Mouse (Mus musculus) mouse trophoblast stem cell (cell line): Measurements from ENCODE around the gene Rbfox3.

Experiments
- in situ Hi-C, 2 experiments: fragments of 300-500 bp; cut with MseI, MboI; formaldehyde crosslinking; loops; 2 replicates in 1 of 2; 3 replicates in 1 of 2; pipeline ENCODE4 v1.15.1; 2025

The Rbfox3 gene

GRCm38 (mm10) chr11:118607927-118608326, 303.5 kb downstream of the Rbfox3 start:
- in situ Hi-C loops = no loop called here

- in situ Hi-C loops = no loop called here
Measured at GRCm38 (mm10) chr11:118605570-118605969, 305.8 kb downstream of the Rbfox3 start.

- in situ Hi-C loops = no loop called here
Measured at GRCm38 (mm10) chr11:118604206-118604605, 307.2 kb downstream of the Rbfox3 start.

DNA sequence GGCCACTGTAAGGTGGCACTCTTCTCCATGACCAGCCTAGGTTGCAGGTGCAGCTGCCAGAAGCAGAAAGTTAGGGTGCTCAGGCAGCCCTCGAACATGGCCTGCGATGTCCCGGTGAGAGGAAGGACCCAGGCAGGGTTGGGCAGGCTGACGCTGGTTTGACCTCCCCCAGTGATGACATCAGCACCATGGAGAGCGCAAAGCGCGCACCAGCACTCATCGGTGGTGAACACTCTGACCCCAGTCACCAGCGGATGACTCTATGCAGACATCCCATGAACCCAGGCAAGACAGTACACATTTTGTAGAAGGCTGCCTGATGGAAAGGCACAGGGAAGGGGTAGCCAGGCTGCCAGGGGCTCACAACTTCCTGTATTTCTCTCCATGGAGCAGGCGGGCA, 308.3 kb downstream of the Rbfox3 start:
- in situ Hi-C loops = no loop called here

GRCm38 (mm10) chr11:118601484-118601883, 309.9 kb downstream of the Rbfox3 start:
- in situ Hi-C loops = no loop called here

DNA sequence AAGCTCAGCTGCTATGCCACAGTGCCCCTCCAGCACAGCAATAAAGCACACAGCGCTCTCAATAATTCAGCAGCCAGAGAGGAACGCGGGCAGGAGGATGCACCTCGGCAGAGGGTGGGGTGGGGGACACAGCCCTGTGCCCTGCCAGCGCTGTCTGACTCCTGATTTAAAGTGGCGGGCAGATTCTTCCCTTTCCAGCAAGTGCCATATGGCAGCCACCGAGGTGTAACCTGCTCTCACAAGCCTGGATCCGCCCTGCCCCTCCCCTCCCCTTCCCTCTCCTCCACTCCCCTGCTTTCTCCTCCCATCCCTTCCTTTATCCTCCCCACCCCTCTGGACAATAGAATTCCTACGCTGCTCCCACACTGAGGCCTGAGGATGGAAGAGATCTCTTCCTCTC, 311.2 kb downstream of the Rbfox3 start:
- in situ Hi-C loops = no loop called here

- in situ Hi-C loops = no loop called here
Measured at GRCm38 (mm10) chr11:118598726-118599125, 312.7 kb downstream of the Rbfox3 start.

GRCm38 (mm10) chr11:118584826-118585225, 326.6 kb downstream of the Rbfox3 start:
- in situ Hi-C loops = no loop called here

- in situ Hi-C loops = no loop called here
Measured at GRCm38 (mm10) chr11:118583989-118584388, 327.4 kb downstream of the Rbfox3 start.

- in situ Hi-C loops = no loop called here
Measured at GRCm38 (mm10) chr11:118583573-118583972, 327.8 kb downstream of the Rbfox3 start.

GRCm38 (mm10) chr11:118581019-118581418, 330.4 kb downstream of the Rbfox3 start:
- in situ Hi-C loops = no loop called here

DNA sequence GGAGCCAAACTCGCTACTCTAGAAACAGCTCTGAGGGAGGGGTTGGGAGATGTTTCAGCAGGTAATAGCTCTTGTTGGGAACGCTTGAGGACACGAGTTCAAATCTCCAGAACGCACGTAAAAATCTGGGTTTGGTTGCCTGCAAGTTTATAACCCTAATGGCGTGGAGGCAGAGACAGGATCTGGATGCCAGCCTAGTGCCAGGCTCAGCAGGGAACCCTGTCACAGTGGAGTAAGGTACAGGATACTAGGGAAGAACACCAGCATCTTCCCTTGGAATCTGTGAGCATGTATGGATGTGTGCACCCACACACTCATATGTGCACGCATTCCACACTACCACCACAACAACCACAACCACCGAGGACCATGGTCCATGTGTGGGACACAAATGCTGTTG, 331.8 kb downstream of the Rbfox3 start:
- in situ Hi-C loops = no loop called here

DNA sequence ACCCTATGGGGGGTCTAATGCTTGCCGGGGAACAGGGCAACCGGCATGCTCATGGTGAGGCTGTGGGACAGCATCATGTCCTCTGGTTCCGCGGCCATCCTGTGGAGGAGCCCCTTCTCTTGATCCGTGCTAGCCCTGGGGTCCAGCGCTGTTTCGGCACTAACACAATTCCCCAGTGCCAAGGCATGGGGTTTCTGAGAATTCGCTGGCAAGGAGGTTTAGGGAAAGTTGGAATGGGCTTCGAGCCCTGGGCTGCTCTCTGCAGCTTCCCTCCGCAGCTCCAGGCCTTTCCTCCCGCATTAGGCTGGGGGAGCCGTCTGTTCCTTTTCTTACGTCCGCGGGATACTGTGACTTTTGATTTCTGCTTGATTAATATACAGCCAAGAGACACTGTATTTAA, 334.1 kb downstream of the Rbfox3 start:
- in situ Hi-C loops = no loop called here

GRCm38 (mm10) chr11:118576611-118577010, 334.8 kb downstream of the Rbfox3 start:
- in situ Hi-C loops = no loop called here

DNA sequence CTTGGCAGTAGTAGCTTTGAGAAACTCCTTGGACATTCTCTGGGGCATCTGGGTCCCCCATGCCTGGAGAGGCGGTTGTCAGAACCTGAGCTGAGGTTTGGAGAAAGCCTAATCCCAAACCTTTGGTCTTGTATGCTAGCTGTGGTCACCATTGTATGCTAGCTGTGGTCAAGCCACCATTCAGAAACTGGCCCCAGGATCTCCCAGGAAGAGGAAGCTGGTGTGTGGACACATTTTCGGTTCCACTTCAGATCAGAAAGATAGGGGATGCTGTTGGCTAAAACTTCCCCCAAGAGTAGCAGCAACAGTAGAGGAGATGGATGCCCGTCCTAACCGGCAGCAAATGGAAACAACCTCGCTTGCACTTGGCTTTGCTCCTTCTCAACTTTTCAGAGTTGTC, 337.0 kb downstream of the Rbfox3 start:
- in situ Hi-C loops = loop anchor here in 1 of 2 experiments (5.0 kb wide), 1 partner anchor 168 kb away; no protein-coding TSS in a partner anchor

GRCm38 (mm10) chr11:118573569-118573968, 337.8 kb downstream of the Rbfox3 start:
- in situ Hi-C loops = loop anchor here in 1 of 2 experiments (5.0 kb wide), 1 partner anchor 169 kb away; no protein-coding TSS in a partner anchor

- in situ Hi-C loops = loop anchor here in 1 of 2 experiments (5.0 kb wide), 1 partner anchor 169 kb away; no protein-coding TSS in a partner anchor
Measured at GRCm38 (mm10) chr11:118573000-118573399, 338.4 kb downstream of the Rbfox3 start.

DNA sequence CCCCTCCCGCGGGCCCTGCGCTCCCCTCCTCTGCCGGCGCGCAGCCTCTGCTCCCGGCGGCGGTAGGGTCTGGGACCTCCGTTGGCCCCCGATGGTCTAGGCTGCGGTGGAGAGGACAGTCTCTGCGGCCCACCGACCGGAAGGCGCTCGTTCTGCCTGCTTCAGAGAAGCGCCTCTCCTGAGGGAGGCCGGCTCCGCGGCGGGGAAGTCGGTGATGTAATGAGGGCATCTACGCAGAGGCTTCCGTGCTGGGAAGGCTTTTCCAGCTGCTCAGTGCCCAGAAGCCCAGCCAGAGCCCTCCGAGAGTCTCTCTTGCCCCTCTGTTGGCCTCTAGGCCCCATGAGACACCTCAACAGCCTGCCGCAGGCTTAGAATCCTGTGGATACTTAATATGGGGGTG, 341.2 kb downstream of the Rbfox3 start:
- in situ Hi-C loops = loop anchor here in 1 of 2 experiments (5.0 kb wide), 1 partner anchor 172 kb away; no protein-coding TSS in a partner anchor

- in situ Hi-C loops = loop anchor here in 1 of 2 experiments (5.0 kb wide), 1 partner anchor 173 kb away; no protein-coding TSS in a partner anchor
Measured at GRCm38 (mm10) chr11:118569571-118570062, 341.8 kb downstream of the Rbfox3 start.

GRCm38 (mm10) chr11:118563877-118564276, 347.5 kb downstream of the Rbfox3 start:
- in situ Hi-C loops = no loop called here

- in situ Hi-C loops = no loop called here
Measured at GRCm38 (mm10) chr11:118562847-118563246, 348.6 kb downstream of the Rbfox3 start.

DNA sequence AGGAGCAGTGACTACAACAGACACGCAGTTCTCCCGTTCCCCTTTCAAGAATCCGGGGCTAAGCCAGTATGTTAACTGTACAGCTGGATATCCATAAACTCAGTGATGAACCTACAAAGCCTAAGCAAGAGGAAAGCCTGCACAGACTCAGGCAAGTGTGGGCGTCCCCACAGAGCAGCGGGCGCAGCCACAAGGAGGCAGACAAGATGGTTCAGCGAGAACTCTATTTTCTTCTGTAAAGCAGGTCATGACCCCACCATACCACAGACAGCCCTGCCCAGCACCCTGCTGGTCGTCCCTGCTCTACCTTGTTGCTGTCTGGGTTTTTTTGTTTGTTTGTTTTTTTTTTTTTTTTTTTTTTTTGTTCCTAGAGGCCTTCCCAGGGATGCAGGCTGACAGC, 353.2 kb downstream of the Rbfox3 start:
- in situ Hi-C loops = no loop called here

- in situ Hi-C loops = no loop called here
Measured at GRCm38 (mm10) chr11:118555631-118556030, 355.8 kb downstream of the Rbfox3 start.

DNA sequence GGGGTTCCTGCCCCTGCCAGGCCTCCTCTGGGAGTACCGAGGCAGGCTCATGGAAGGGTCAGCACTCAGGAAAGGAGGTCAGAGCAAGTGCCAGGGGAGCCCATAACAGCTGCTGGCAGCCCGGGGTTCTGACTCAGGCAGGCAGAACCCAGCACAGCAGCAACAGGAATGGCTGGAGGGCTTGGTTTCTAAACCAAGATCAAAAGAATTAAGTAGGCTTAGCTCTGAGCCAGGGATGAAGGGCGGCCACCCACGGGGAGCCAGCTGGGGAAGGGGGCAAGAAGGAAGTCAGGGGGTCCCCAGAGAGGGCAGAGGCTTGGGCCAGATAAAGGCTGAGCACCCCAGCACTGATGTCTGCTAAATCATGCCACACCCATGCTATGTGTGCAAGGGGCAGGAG, 356.9 kb downstream of the Rbfox3 start:
- in situ Hi-C loops = no loop called here
